Mouse (Mus musculus) brain, embryonic 14.5 days (tissue): ENCODE data around the gene Pkn3. TPM values are rescaled to one million over a fixed set of nuclear protein-coding genes. Genes with fewer than 3 reads are reported as not detected.

Source experiments
- DNase-seq: peaks from one replicate; pipeline ENCODE4 v3.0.0-alpha.2; 2011; ENCODE audit warnings: low read depth
- CTCF ChIP-seq: fragments of 200-500 bp; IDR thresholded peaks from 2 replicates; pipeline ENCODE4 v1.5.1; 2012; ENCODE audit warnings: inconsistent platforms, mild to moderate bottlenecking, moderate library complexity, borderline replicate concordance; ENCODE audit not compliant: insufficient read depth, insufficient read length; ENCODE audit errors: extremely low read depth
- POLR2A ChIP-seq: fragments of 200-500 bp; IDR thresholded peaks from 2 replicates; pipeline ENCODE4 v1.6.1; 2012; ENCODE audit warnings: mild to moderate bottlenecking, inconsistent platforms, borderline replicate concordance; ENCODE audit not compliant: poor library complexity, insufficient read depth, insufficient read length, severe bottlenecking; ENCODE audit errors: extremely low read depth
- polyA plus RNA-seq: library from polyadenylated mRNA; depleted of rRNA; stranded (reverse); fragments of >200 nt; gene quantifications from 2 replicates; pipeline ENCODE4 v1.2.3, GENCODE M21; 2012

Pkn3 gene
- polyA plus RNA-seq, 1 experiment: 3.7 TPM

GRCm38 (mm10) chr2:30067031-30067888 lies 10.2 kb upstream of the Pkn3 start:
- DNase-seq: peak; percentile 63
- TF ChIP-seq POLR2A (no peak; the same call in 1 of the 2 replicates), CTCF (no peak)

- TF ChIP-seq POLR2A: no peak
- no peak for DNase-seq
Measured at GRCm38 (mm10) chr2:30067962-30068361, 9.5 kb upstream of the Pkn3 start.

- DNase-seq: no peak
- no peak for TF ChIP-seq CTCF
- TF ChIP-seq POLR2A: no peak
Measured at GRCm38 (mm10) chr2:30072875-30073274, 4.6 kb upstream of the Pkn3 start.

GRCm38 (mm10) chr2:30073285-30073684 lies 4.2 kb upstream of the Pkn3 start:
- TF ChIP-seq POLR2A: no peak
- no peak for TF ChIP-seq CTCF
- DNase-seq: no peak

GRCm38 (mm10) chr2:30075625-30076024 lies 1.9 kb upstream of the Pkn3 start:
- DNase-seq: no peak
- no peak for TF ChIP-seq CTCF
- no peak for TF ChIP-seq POLR2A

GRCm38 (mm10) chr2:30076439-30076838 lies 1.0 kb upstream of the Pkn3 start:
- no peak for TF ChIP-seq POLR2A
- no peak for TF ChIP-seq CTCF
- DNase-seq: no peak

- no peak for TF ChIP-seq CTCF
- no peak for DNase-seq
Measured at GRCm38 (mm10) chr2:30076959-30077358, 525 bp upstream of the Pkn3 start.

GRCm38 (mm10) chr2:30078349-30078712 lies 847 bp downstream of the Pkn3 start:
- TF ChIP-seq CTCF (no peak), POLR2A (no peak)

GRCm38 (mm10) chr2:30078760-30079159 lies 1.3 kb downstream of the Pkn3 start:
- TF ChIP-seq CTCF (no peak), POLR2A (no peak)
- DNase-seq: no peak

More at GRCm38 (mm10) chr2:30078349-30078712, 847 bp downstream of the Pkn3 start:
- DNase-seq: no peak

GRCm38 (mm10) chr2:30080181-30080800 lies 2.8 kb downstream of the Pkn3 start:
- no peak for DNase-seq
- TF ChIP-seq POLR2A (no peak), CTCF (no peak)

GRCm38 (mm10) chr2:30084113-30084512 lies 6.6 kb downstream of the Pkn3 start:
- TF ChIP-seq CTCF (no peak), POLR2A (no peak)
- no peak for DNase-seq

GRCm38 (mm10) chr2:30084632-30085031 lies 7.1 kb downstream of the Pkn3 start:
- TF ChIP-seq CTCF (no peak), POLR2A (no peak)
- DNase-seq: no peak
